Mouse (Mus musculus): ENCODE measurements at regions not wholly inside any gene's neighbourhood (a gene's known extent, or its start where the extent isn't known, plus 50 kb on each side); places are given as distances from the start of the nearest gene placed in this dataset.

DNA sequence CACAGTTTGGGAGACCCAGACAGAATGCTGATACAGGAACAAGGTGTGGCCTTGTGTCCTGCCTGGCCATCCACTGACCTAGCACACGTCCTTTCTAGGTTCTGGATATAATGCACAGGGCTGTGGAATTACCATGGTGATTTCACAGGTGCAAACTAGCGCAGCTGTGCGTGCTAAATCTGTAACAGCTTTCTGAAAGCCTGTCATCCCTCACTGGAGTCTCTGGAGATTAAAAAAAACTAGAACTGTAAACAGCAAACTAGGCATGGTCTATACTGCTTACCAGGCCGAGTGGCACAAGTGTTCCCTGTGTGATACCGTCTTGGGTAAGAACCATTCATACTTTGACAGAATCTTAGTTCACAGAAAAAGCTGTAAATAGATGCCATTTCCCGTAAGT, 69.9 kb upstream of the Tmtc1 start:
- Histone ChIP-seq H3K4me2 (replicated peaks; ENCODE audit: low read depth, low read length) (no peak overlapping the region), H3K9ac (ENCODE audit: low read depth, low read length) (no peak overlapping the region), H3K27ac (ENCODE audit: low read depth, low read length) (no peak overlapping the region), H3K4me1 (replicated peaks; ENCODE audit: control insufficient read depth, insufficient read depth, low read length) (no peaks in the 10 kb centered on the region), H3K4me3 (ENCODE audit: low read depth, low read length) (no peak overlapping the region), H3K36me3 (ENCODE audit: control insufficient read depth, insufficient read depth, low read length) (no peaks in the 10 kb centered on the region), H3K27me3 (ENCODE audit: control insufficient read depth, insufficient read depth, low read length) (no peaks in the 10 kb centered on the region), H3K9me3 (ENCODE audit: control insufficient read depth, low read length) (no peaks in the 10 kb centered on the region)
- no peak for ATAC-seq (ENCODE audit: low FRiP score)
- 80% methylated on average over 6 of the region's 6 CpGs for WGBS
- no peak for DNase-seq (ENCODE audit: low spot score)

DNA sequence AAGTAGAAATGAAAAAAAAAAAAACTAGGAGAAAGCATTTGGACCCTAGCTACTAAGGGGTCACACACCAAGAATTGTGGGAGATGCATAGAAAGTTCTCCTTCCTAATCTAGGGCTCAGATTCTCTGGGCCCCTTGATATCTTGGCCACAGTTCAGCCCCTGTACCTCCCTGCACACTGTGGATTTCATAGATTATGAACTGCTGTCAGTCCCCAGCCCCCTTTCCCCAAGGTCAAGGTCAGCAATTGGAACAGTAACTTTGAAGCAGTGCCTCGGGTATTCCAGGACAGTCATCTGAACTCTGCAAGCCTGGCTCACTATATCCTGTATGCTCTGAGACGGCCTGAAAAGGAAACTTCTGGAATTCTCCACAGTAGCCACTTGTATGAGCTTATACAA, 68.9 kb upstream of the Tmtc1 start:
- DNase-seq (ENCODE audit: low spot score): no peak

DNA sequence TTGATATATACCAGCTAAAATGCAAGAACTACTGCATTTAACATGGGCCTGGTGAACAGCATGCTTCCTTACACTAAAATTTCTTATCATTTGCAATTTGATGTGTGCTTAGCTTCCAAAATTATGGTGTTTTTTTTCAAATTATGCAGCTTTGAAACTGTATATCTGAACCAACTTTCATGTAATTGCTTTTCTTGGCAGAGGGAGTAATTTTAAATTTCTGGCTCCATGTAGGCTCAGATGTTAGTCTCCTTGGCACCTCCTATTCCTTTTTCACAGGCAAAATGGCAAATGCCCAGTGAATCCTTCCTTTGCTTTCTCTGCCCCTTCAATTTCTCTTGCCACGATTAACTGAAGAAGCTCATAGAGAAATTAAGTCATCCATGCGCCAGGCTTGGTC, 61.1 kb upstream of the Tmtc1 start:
- Histone ChIP-seq H3K9ac (ENCODE audit: low read depth, low read length) (no peak overlapping the region), H3K9me3 (ENCODE audit: control insufficient read depth, low read length) (no peaks in the 10 kb centered on the region), H3K27ac (ENCODE audit: low read depth, low read length) (no peak overlapping the region), H3K4me1 (replicated peaks; ENCODE audit: control insufficient read depth, insufficient read depth, low read length) (no peaks in the 10 kb centered on the region), H3K4me2 (replicated peaks; ENCODE audit: low read depth, low read length) (no peak overlapping the region), H3K27me3 (ENCODE audit: control insufficient read depth, insufficient read depth, low read length) (no peaks in the 10 kb centered on the region), H3K4me3 (ENCODE audit: low read depth, low read length) (no peak overlapping the region), H3K36me3 (ENCODE audit: control insufficient read depth, insufficient read depth, low read length) (no peaks in the 10 kb centered on the region)
- ATAC-seq (ENCODE audit: low FRiP score) (no peak), DNase-seq (ENCODE audit: low spot score) (no peak)
- WGBS: 90% methylated on average over 2 of the region's 2 CpGs

More for the DNA sequence above, 68.9 kb upstream of the Tmtc1 start:
- Histone ChIP-seq H3K27ac (ENCODE audit: low read depth, low read length) (no peak overlapping the region), H3K27me3 (ENCODE audit: control insufficient read depth, insufficient read depth, low read length) (no peaks in the 10 kb centered on the region), H3K4me3 (ENCODE audit: low read depth, low read length) (no peak overlapping the region), H3K9ac (ENCODE audit: low read depth, low read length) (no peak overlapping the region), H3K4me1 (replicated peaks; ENCODE audit: control insufficient read depth, insufficient read depth, low read length) (no peaks in the 10 kb centered on the region), H3K9me3 (ENCODE audit: control insufficient read depth, low read length) (no peaks in the 10 kb centered on the region), H3K36me3 (ENCODE audit: control insufficient read depth, insufficient read depth, low read length) (no peaks in the 10 kb centered on the region), H3K4me2 (replicated peaks; ENCODE audit: low read depth, low read length) (no peak overlapping the region)
- 42% methylated on average over 2 of the region's 2 CpGs for whole genome bisulfite sequencing
- ATAC-seq (ENCODE audit: low FRiP score): no peak

DNA sequence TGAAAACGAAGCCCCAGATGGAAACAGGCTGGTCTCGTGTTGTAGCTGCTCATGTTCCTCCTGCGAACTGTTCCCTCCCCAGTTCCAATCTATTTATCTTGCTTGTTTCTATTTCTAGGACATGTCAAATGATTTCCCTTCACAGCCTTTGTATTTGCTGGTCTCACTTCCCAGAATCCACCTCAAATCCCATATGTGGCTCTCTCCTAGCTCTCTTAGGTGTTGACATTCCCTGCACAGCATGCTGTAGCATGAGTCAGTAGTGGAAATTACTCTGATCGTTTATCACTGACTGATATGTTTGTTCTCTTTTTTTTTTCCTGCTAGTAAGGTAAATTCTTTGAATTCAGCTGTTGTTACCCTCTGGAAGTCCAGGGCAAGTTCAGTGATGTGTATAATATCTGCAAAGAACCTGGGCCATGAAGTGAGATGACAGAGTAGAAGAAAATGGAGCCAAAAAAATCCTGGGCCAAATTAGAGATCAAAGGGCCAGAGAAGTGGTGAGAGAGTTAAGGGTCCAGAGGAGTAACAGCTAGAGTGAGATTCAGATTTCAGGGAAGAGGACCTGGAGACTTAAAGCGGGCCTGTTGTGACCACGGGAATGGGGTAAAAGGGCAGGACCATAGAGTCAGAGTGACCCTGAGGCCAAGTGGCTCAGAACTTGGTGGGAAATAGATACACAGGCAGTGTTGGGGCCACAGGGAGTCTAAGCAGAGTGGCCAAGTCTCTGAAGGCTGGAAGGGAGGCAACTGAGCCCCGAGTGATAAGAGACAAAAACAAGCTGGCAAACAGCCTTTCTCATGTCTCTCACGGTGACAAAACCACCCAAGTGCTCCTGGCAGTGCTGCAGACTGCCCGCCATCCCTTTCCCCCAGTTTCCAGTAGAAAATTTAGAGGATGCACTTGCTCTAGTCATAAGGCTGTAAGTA, 56.3 kb upstream of the Tmtc1 start:
- no peak overlapping the region for H3K4me3 ChIP-seq (ENCODE audit: low read depth, low read length)
- H3K36me3 ChIP-seq (ENCODE audit: control insufficient read depth, insufficient read depth, low read length): no peaks in the 10 kb centered on the region
- no peak overlapping the region for H3K9ac ChIP-seq (ENCODE audit: low read depth, low read length)
- no peak overlapping the region for H3K27ac ChIP-seq (ENCODE audit: low read depth, low read length)
- no peaks in the 10 kb centered on the region for H3K27me3 ChIP-seq (ENCODE audit: control insufficient read depth, insufficient read depth, low read length)
- ATAC-seq (ENCODE audit: low FRiP score) (no peak), DNase-seq (ENCODE audit: low spot score) (no peak)
- 66% methylated on average over 9 of the region's 9 CpGs for WGBS
- no peaks in the 10 kb centered on the region for H3K4me1 ChIP-seq (replicated peaks; ENCODE audit: control insufficient read depth, insufficient read depth, low read length)
- no peaks in the 10 kb centered on the region for H3K9me3 ChIP-seq (ENCODE audit: control insufficient read depth, low read length)
- H3K4me2 ChIP-seq (replicated peaks; ENCODE audit: low read depth, low read length): no peak overlapping the region

All from hindbrain, embryonic 11.5 days (tissue).